Mouse (Mus musculus) T-helper 17 cell (primary cell): ENCODE results near the gene Wdr81.

ENCODE experiments used
- in situ Hi-C, 2 experiments: fragments of 300-600 bp; cut with MboI, MseI; formaldehyde crosslinking; loops; 1 replicate in 1 of 2; 2 replicates in 1 of 2; pipeline ENCODE4 v1.15.1; 2025; ENCODE audit warnings: high pct_unique_total_duplicates in 2 of 2

Gene Wdr81

GRCm38 (mm10) chr11:75453991-75454930, at the start of gene Wdr81:
TSS of gene Wdr81 (minus strand) at chr11:75454717.
- in situ Hi-C loops: no loop called here

DNA sequence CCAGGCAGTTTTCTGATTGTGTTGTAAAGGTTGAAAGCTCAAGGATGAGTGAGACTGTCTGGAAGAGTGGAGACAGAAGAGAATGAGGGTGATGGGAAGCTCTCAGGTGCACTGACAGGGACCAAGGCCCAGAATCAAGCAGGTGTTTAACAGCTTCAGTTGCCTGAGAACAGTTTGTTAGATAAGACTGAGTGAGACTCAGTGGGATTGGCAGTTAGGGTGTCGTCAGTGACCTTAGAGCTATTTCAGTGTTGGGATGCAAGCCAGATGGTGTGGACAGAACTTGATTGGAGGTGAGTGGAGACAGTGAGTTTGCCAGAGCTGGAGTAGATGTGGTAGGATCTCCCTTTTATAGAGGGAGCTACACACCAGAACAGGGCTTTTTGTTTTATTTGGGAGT, 43.6 kb upstream of the Wdr81 start:
- in situ Hi-C loops: no loop called here

DNA sequence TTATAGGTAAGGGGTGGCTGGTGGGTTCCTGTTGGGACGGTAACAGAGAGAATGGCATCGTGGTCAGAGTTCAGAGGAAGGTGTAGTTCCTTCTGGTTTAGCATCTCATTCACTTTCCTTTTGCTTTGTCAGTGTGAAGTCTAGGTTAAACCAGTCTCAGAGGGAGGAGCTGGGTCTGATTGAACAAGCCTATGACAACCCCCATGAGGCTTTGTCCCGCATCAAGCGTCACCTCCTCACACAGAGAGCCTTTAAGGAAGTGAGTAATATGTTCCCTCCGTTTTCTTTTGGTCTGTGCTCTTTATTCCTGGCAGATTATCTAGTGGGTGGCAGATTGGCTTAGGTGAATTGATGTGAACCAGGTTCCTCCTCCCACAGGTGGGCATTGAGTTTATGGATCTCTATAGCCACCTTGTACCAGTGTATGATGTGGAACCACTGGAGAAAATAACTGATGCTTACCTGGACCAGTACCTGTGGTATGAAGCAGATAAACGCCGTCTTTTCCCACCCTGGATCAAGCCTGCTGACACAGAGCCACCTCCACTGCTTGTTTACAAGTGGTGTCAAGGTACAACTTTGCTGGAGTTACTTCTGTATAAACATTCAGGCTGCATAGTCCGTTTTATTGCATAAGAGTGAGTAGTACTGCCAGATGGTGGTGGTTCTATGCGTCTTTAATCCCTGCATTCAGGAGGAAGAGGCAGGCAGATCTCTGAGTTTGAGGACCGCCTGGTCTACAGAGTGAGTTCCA, 40.0 kb upstream of the Wdr81 start:
- in situ Hi-C loops: no loop called here

DNA sequence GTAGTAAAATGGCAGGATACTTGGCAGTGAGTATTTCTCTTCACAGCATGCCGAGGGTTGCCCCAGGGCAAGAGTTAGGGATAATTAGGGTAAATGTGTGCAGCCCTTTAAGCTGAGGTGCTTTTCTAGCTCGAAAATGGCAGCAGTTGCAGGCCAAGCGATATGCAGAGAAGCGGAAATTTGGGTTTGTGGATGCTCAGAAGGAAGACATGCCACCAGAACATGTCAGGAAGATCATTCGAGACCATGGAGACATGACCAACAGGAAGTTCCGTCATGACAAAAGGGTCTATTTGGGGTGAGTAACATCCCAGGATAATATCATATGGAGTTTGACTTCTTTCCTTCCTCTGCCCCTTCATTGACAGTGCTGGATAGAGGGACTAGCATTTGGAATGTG, 33.0 kb upstream of the Wdr81 start:
- in situ Hi-C loops: no loop called here

DNA sequence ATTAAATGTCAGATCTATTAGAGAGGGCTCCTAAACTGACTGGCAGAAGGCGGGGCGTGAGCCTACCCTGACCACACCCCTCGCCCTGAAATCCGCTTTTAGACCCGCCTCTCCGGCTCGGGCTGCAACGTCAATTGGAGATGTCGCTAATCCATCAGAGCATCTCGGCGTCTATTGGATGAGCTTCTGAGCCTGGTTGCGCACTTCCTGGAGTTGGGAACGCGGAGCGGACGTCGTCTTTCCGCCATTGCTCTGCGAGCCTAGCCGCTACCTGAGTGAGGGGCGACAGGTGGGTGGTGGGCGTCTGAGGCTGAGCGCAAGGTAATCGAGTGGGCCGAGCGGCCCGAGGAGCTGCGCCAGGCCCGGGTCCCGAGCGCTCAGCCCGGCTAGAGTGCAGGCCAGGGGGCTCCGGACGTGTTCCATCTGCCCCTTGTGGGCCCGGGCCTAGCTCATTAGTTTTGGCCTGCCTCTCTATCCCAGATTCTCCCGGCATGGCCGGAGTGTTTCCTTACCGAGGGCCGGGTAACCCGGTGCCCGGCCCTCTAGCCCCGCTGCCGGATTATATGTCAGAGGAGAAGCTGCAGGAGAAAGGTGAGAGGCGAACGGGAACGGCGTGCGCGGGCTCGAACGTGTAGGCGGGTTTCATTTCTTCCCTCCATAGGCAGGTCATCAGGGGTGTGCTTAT, 32.2 kb upstream of the Wdr81 start, which contains the start of gene Prpf8:
TSS of gene Prpf8 (plus strand) at position 216 of the 685 bp plus-strand sequence.
- in situ Hi-C loops: no loop called here

- in situ Hi-C loops: no loop called here
Measured at GRCm38 (mm10) chr11:75486192-75486591, 31.7 kb upstream of the Wdr81 start.

GRCm38 (mm10) chr11:75473376-75473775, 18.9 kb upstream of the Wdr81 start:
- in situ Hi-C loops: no loop called here

DNA sequence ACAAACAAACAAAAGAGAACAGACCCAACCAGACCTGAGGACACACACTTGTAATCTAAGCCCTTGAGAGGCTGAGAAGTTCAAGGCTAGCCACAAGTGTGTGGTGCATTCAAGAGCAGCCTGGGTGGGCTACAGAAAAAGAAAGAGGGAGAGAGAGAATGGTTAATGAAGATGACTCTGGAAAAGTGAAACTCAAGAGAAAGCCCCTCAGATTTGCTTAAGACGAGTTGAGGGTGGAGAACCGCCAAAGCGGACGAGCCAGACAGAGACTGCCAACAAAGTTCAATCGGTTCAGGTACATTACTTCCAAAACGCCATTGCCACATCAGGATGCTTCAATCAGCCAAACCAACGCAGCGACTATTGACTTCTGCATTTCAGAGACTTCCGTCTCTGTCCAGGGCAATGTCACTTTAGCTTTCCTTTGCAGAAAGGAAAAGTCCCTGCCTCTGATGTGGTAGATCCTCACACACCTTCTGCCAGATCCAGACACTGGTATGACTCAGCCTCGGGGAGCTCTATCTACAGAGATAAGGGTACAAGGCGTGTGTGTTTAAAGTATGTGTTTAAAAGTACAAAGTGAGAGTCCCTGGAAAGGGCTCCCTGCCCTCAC, 18.1 kb upstream of the Wdr81 start:
- in situ Hi-C loops: no loop called here

GRCm38 (mm10) chr11:75470675-75471074, 16.2 kb upstream of the Wdr81 start:
- in situ Hi-C loops: no loop called here

DNA sequence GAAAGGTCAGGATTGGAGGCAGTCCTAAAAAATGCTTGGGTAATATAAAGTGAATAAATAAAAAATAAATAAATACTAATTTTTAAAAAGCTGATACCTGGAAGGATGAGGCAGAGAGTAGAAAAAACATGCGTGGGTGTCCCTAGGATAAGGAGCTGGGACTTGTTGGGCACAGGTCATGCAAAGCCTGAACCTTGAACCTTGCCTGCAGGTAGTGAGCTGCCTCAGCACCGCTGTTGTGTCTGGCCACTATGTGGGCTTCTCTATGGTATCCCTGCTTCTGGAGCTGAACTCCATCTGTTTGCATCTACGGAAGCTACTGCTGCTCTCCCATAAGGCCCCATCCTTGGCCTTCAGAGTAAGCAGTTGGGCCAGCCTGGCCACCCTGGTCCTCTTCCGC, 14.7 kb upstream of the Wdr81 start:
- in situ Hi-C loops: loop anchor here in 1 of 2 experiments (10.0 kb wide), 1 partner anchor 634 kb away; the partner anchor contains the start of gene Mnt

DNA sequence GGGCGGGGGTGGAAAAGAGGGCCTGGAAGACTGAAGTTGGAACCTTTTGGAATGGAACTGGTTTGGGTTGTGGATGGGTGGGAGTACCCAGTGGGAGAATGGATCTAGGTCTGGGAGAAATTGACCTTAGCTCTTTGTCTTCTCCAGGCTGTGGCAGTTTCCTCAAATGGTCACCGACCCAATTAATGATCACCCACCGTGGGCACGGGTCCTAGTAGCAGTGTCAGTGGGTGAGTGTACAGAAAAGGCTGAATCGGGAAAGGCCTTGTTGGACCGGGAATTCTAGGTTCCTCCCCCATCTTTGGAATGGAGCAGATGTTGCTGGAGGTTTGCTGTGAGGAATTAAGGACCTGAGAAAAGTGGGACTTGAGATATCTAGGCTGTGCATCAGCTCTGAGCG, 13.9 kb upstream of the Wdr81 start:
- in situ Hi-C loops: loop anchor here in 1 of 2 experiments (10.0 kb wide), 1 partner anchor 634 kb away; the partner anchor contains the start of gene Mnt

GRCm38 (mm10) chr11:75467512-75468215, 13.1 kb upstream of the Wdr81 start:
- in situ Hi-C loops: loop anchor here in 1 of 2 experiments (10.0 kb wide), 1 partner anchor 633 kb away; the partner anchor contains the start of gene Mnt

GRCm38 (mm10) chr11:75466731-75467505, 12.4 kb upstream of the Wdr81 start:
- in situ Hi-C loops: loop anchor here in 1 of 2 experiments (10.0 kb wide), 1 partner anchor 632 kb away; the partner anchor contains the start of gene Mnt

DNA sequence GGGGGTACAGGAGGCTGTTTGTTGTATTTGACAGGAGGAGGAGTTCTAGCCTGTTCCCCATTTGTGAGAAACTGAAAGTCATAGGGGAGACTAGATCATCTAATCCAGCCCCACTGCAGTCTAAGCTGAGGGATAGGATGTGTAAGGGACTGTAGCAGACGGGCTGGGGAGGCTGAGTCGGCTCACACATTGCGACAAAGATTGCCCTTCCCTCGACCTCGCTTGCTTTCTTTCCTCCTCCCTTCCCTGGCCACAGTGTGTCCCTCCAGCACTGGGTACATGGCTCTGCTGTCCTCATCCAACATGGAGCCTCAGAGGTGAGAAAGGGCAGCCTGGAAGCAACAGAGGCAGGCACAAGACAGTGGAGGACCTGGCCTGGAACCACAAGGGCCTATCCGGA, 10.5 kb upstream of the Wdr81 start:
- in situ Hi-C loops: loop anchor here in 1 of 2 experiments (10.0 kb wide), 1 partner anchor 630 kb away; the partner anchor contains the start of gene Mnt

- in situ Hi-C loops: loop anchor here in 1 of 2 experiments (10.0 kb wide), 1 partner anchor 630 kb away; the partner anchor contains the start of gene Mnt
Measured at GRCm38 (mm10) chr11:75464417-75464816, 9.9 kb upstream of the Wdr81 start.

GRCm38 (mm10) chr11:75463624-75464023, 9.1 kb upstream of the Wdr81 start:
- in situ Hi-C loops: loop anchor here in 1 of 2 experiments (10.0 kb wide), 1 partner anchor 629 kb away; the partner anchor contains the start of gene Mnt

- in situ Hi-C loops: loop anchor here in 1 of 2 experiments (10.0 kb wide), 1 partner anchor 628 kb away; the partner anchor contains the start of gene Mnt
Measured at GRCm38 (mm10) chr11:75462865-75463336, 8.4 kb upstream of the Wdr81 start.

DNA sequence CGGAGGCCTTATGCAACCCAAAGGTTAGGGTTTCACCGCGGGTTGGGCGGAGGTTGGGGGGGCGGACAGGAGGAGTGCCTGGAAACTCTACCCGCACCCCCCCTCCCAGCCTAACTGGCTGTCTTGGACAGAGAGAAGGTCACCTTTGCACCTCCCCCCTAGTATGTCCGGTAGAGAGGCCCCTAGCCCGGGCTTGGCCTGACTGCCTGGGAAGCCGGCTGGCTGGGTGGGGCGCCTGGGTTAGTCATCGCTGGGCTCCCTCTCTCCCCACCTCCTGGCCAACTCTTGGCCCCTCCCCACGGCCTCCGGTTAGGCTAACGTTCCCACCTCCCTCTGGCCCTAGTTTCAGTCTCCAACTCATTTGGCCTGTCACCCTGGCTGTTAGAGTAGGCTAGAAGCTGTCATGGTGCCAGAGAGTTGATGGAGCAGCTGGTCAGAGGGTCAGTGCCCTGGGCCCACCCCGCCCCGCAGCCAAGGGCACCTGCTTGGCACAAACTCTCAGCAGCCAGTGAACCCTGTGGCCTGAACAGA, 7.8 kb upstream of the Wdr81 start:
- in situ Hi-C loops: loop anchor here in 1 of 2 experiments (10.0 kb wide), 1 partner anchor 628 kb away; the partner anchor contains the start of gene Mnt
